Mouse (Mus musculus): ENCODE data around the gene Iqgap3.

- TF ChIP-seq POLR2A (IDR thresholded peaks at IDR 0.05; ENCODE audit: control insufficient read depth, low read depth, low read length), result no peak
- peak; percentile 38; the same call in 1 of the 2 replicates for TF ChIP-seq CTCF (IDR thresholded peaks at IDR 0.05; ENCODE audit: control insufficient read depth, insufficient read depth, insufficient replicate concordance, low read depth, low read length)
These were observed 5.9 kb downstream of the Iqgap3 start for GRCm38 (mm10) chr3:88087688-88088087.
